Mouse (Mus musculus): ENCODE data around the gene C2. TPM values are rescaled to one million over a fixed set of nuclear protein-coding genes. Genes with fewer than 3 reads are reported as not detected.
A peak's percentile ranks its signal among the peaks of the same experiment; 100 is the strongest.

Gene C2
- polyA plus RNA-seq, 1 experiment = 10.8 TPM

- Histone ChIP-seq H3K9me3 (replicated peaks; ENCODE audit: control insufficient read depth, insufficient read depth, low read length, poor library complexity, severe bottlenecking) (no peaks in the 10 kb centered on the region), H3K27ac (ENCODE audit: insufficient read depth, low read length) (no peak overlapping the region), H3K4me3 (ENCODE audit: low read depth, low read length) (no peak overlapping the region), H3K9ac (ENCODE audit: low read depth, poor library complexity, severe bottlenecking) (no peak overlapping the region), H3K36me3 (ENCODE audit: control insufficient read depth, insufficient read depth, low read length, poor library complexity, severe bottlenecking) (peaks cover 9% of the 10 kb centered on the region), H3K27me3 (ENCODE audit: control insufficient read depth, insufficient read depth, low read length, poor library complexity, severe bottlenecking) (no peaks in the 10 kb centered on the region), H3K4me1 (ENCODE audit: control insufficient read depth, insufficient read depth, low read length) (no peaks in the 10 kb centered on the region)
- TF ChIP-seq CTCF (IDR thresholded peaks at IDR 0.05; ENCODE audit: low read depth, low read length) = no peak
Observed at GRCm38 (mm10) chr17:34860514-34860913, 37.6 kb downstream of the C2 start.

GRCm38 (mm10) chr17:34858670-34859069 is 39.4 kb downstream of the C2 start:
- Histone ChIP-seq H3K4me3 (ENCODE audit: low read depth, low read length) (no peak overlapping the region), H3K27me3 (ENCODE audit: control insufficient read depth, insufficient read depth, low read length, poor library complexity, severe bottlenecking) (no peaks in the 10 kb centered on the region), H3K9me3 (replicated peaks; ENCODE audit: control insufficient read depth, insufficient read depth, low read length, poor library complexity, severe bottlenecking) (no peaks in the 10 kb centered on the region), H3K4me1 (ENCODE audit: control insufficient read depth, insufficient read depth, low read length) (no peaks in the 10 kb centered on the region), H3K36me3 (ENCODE audit: control insufficient read depth, insufficient read depth, low read length, poor library complexity, severe bottlenecking) (peaks cover 17% of the 10 kb centered on the region), H3K9ac (ENCODE audit: low read depth, poor library complexity, severe bottlenecking) (no peak overlapping the region), H3K27ac (ENCODE audit: insufficient read depth, low read length) (no peak overlapping the region)
- no peak for TF ChIP-seq EP300 (IDR thresholded peaks at IDR 0.05; ENCODE audit: insufficient read depth, low read depth, low read length)
- TF ChIP-seq CTCF (IDR thresholded peaks at IDR 0.05; ENCODE audit: low read depth, low read length) = no peak
- TF ChIP-seq POLR2A (IDR thresholded peaks at IDR 0.05; ENCODE audit: insufficient read depth, low read length) = no peak

- Histone ChIP-seq H3K27ac (ENCODE audit: insufficient read depth, low read length) (no peak overlapping the region), H3K36me3 (ENCODE audit: control insufficient read depth, insufficient read depth, low read length, poor library complexity, severe bottlenecking) (peaks cover 19% of the 10 kb centered on the region), H3K9me3 (replicated peaks; ENCODE audit: control insufficient read depth, insufficient read depth, low read length, poor library complexity, severe bottlenecking) (no peaks in the 10 kb centered on the region), H3K4me3 (ENCODE audit: low read depth, low read length) (no peak overlapping the region), H3K4me1 (ENCODE audit: control insufficient read depth, insufficient read depth, low read length) (no peaks in the 10 kb centered on the region), H3K27me3 (ENCODE audit: control insufficient read depth, insufficient read depth, low read length, poor library complexity, severe bottlenecking) (no peaks in the 10 kb centered on the region), H3K9ac (ENCODE audit: low read depth, poor library complexity, severe bottlenecking) (no peak overlapping the region)
- TF ChIP-seq CTCF (IDR thresholded peaks at IDR 0.05; ENCODE audit: low read depth, low read length) (peak; percentile 79), POLR2A (IDR thresholded peaks at IDR 0.05; ENCODE audit: insufficient read depth, low read length) (no peak)
Observed at GRCm38 (mm10) chr17:34855825-34856224, 42.2 kb downstream of the C2 start.

GRCm38 (mm10) chr17:34854761-34855160 is 43.3 kb downstream of the C2 start:
- Histone ChIP-seq H3K9me3 (replicated peaks; ENCODE audit: control insufficient read depth, insufficient read depth, low read length, poor library complexity, severe bottlenecking) (no peaks in the 10 kb centered on the region), H3K4me3 (ENCODE audit: low read depth, low read length) (no peak overlapping the region), H3K27ac (ENCODE audit: insufficient read depth, low read length) (no peak overlapping the region), H3K27me3 (ENCODE audit: control insufficient read depth, insufficient read depth, low read length, poor library complexity, severe bottlenecking) (no peaks in the 10 kb centered on the region), H3K9ac (ENCODE audit: low read depth, poor library complexity, severe bottlenecking) (no peak overlapping the region), H3K4me1 (ENCODE audit: control insufficient read depth, insufficient read depth, low read length) (no peaks in the 10 kb centered on the region), H3K36me3 (ENCODE audit: control insufficient read depth, insufficient read depth, low read length, poor library complexity, severe bottlenecking) (peaks cover 19% of the 10 kb centered on the region)
- TF ChIP-seq EP300 (IDR thresholded peaks at IDR 0.05; ENCODE audit: insufficient read depth, low read depth, low read length) = no peak
- no peak for TF ChIP-seq POLR2A (IDR thresholded peaks at IDR 0.05; ENCODE audit: insufficient read depth, low read length)

- no peaks in the 10 kb centered on the region for H3K4me1 ChIP-seq (ENCODE audit: control insufficient read depth, insufficient read depth, low read length)
- no peak overlapping the region for H3K9ac ChIP-seq (ENCODE audit: low read depth, poor library complexity, severe bottlenecking)
- H3K27ac ChIP-seq (ENCODE audit: insufficient read depth, low read length) = no peak overlapping the region
- TF ChIP-seq EP300 (IDR thresholded peaks at IDR 0.05; ENCODE audit: insufficient read depth, low read depth, low read length) (no peak), CTCF (IDR thresholded peaks at IDR 0.05; ENCODE audit: low read depth, low read length) (no peak), POLR2A (IDR thresholded peaks at IDR 0.05; ENCODE audit: insufficient read depth, low read length) (no peak)
- H3K4me3 ChIP-seq (ENCODE audit: low read depth, low read length) = no peak overlapping the region
- H3K36me3 ChIP-seq (ENCODE audit: control insufficient read depth, insufficient read depth, low read length, poor library complexity, severe bottlenecking) = peaks cover 19% of the 10 kb centered on the region
- no peaks in the 10 kb centered on the region for H3K27me3 ChIP-seq (ENCODE audit: control insufficient read depth, insufficient read depth, low read length, poor library complexity, severe bottlenecking)
- no peaks in the 10 kb centered on the region for H3K9me3 ChIP-seq (replicated peaks; ENCODE audit: control insufficient read depth, insufficient read depth, low read length, poor library complexity, severe bottlenecking)
Observed at GRCm38 (mm10) chr17:34853511-34853910, 44.6 kb downstream of the C2 start.

GRCm38 (mm10) chr17:34850517-34851125 is 47.4 kb downstream of the C2 start:
- no peaks in the 10 kb centered on the region for H3K27me3 ChIP-seq (ENCODE audit: control insufficient read depth, insufficient read depth, low read length, poor library complexity, severe bottlenecking)
- no peaks in the 10 kb centered on the region for H3K4me1 ChIP-seq (ENCODE audit: control insufficient read depth, insufficient read depth, low read length)
- TF ChIP-seq POLR2A (IDR thresholded peaks at IDR 0.05; ENCODE audit: insufficient read depth, low read length) = no peak
- TF ChIP-seq EP300 (IDR thresholded peaks at IDR 0.05; ENCODE audit: insufficient read depth, low read depth, low read length) = no peak
- no peak for TF ChIP-seq CTCF (IDR thresholded peaks at IDR 0.05; ENCODE audit: low read depth, low read length)
- peaks cover 10% of the 10 kb centered on the region for H3K36me3 ChIP-seq (ENCODE audit: control insufficient read depth, insufficient read depth, low read length, poor library complexity, severe bottlenecking)
- H3K27ac ChIP-seq (ENCODE audit: insufficient read depth, low read length) = no peak overlapping the region
- H3K4me3 ChIP-seq (ENCODE audit: low read depth, low read length) = peak overlapping the region; percentile 92
- H3K9me3 ChIP-seq (replicated peaks; ENCODE audit: control insufficient read depth, insufficient read depth, low read length, poor library complexity, severe bottlenecking) = no peaks in the 10 kb centered on the region
- H3K9ac ChIP-seq (ENCODE audit: low read depth, poor library complexity, severe bottlenecking) = peak overlapping the region; percentile 84

Data from ES-Bruce4 (cell line).